Mouse (Mus musculus): ENCODE measurements around the gene Gm17651. TPM values are rescaled to one million over a fixed set of nuclear protein-coding genes. Genes with fewer than 3 reads are reported as not detected.

The Gm17651 gene
- polyA plus RNA-seq, 1 experiment from 2014 or later, result not detected

Small RNAs within 50 kb of the gene (microRNA-seq; reads per million reads assigned to microRNA genes)
- gene Mir7225, result not detected

Other genes with a start within 250 kb of the Gm17651 start
- gene Chd1l, start 64.5 kb downstream of the Gm17651 start, polyA plus RNA-seq (2015; fragmentation: Nextera tagmentation; extraction: Ambion mirVana), result 7.2 and 8.2 TPM in 2 replicates
- gene Fmo5, start 45.9 kb downstream of the Gm17651 start, polyA plus RNA-seq (2015; fragmentation: Nextera tagmentation; extraction: Ambion mirVana), result 0.66 and 0.71 TPM in 2 replicates
- 7.3 and 7.5 TPM in 2 replicates for gene Prkab2, start 16.5 kb downstream of the Gm17651 start, polyA plus RNA-seq (2015; fragmentation: Nextera tagmentation; extraction: Ambion mirVana)
- 46.6 and 48.0 TPM in 2 replicates for gene Pde4dip, start 214.0 kb upstream of the Gm17651 start, polyA plus RNA-seq (2015; fragmentation: Nextera tagmentation; extraction: Ambion mirVana)
- gene Sec22b, start 226.5 kb upstream of the Gm17651 start, polyA plus RNA-seq (2015; fragmentation: Nextera tagmentation; extraction: Ambion mirVana), result 103 TPM in 2 replicates

Data from midbrain, embryonic 13.5 days (tissue).